Mouse (Mus musculus): ENCODE results near the gene Tspan10.

- TF ChIP-seq POLR2A (IDR thresholded peaks at IDR 0.05; ENCODE audit: low read depth, low read length), result no peak
- TF ChIP-seq CTCF (IDR thresholded peaks at IDR 0.05; ENCODE audit: extremely low read depth, insufficient read length, insufficient replicate concordance, low read depth, low read length), result no peak
Observed at GRCm38 (mm10) chr11:120465521-120465920, 23.1 kb downstream of the Tspan10 start.

All from small intestine, adult 2 months (tissue).